Mouse (Mus musculus) liver, adult 2 months (tissue): ENCODE data around the gene Map4k1. TPM values are rescaled to one million over a fixed set of nuclear protein-coding genes. Genes with fewer than 3 reads are reported as not detected.

ENCODE experiments used
- DNase-seq: peaks from one replicate; pipeline ENCODE4 v3.0.0-alpha.2; 2011; ENCODE audit warnings: low read depth, low spot score; ENCODE audit errors: extremely low read depth
- H3K27ac ChIP-seq: fragments of 200-500 bp; replicated peaks from 2 replicates; pipeline ENCODE4 v1.5.1; 2012; ENCODE audit warnings: low read depth, mild to moderate bottlenecking, control low read depth, inconsistent platforms, low read length; ENCODE audit not compliant: insufficient read depth
- H3K27me3 ChIP-seq: fragments of 200-500 bp; 2 replicates; pipeline ENCODE4 v1.6.1; 2012; ENCODE audit warnings: mild to moderate bottlenecking, moderate library complexity, low read length, inconsistent platforms; ENCODE audit not compliant: control insufficient read depth, insufficient read depth
- H3K36me3 ChIP-seq: fragments of 200-500 bp; 2 replicates; pipeline ENCODE4 v1.6.1; 2012; ENCODE audit warnings: low read length, inconsistent platforms; ENCODE audit not compliant: control insufficient read depth, insufficient read depth
- H3K4me1 ChIP-seq: fragments of 200-500 bp; 2 replicates; pipeline ENCODE4 v1.6.1; 2011; ENCODE audit warnings: low read length; ENCODE audit not compliant: control insufficient read depth, insufficient read depth
- H3K4me3 ChIP-seq: fragments of 200-500 bp; 2 replicates; pipeline ENCODE4 v1.5.1; 2011; ENCODE audit warnings: low read depth, mild to moderate bottlenecking, control low read depth, low read length, moderate library complexity; ENCODE audit not compliant: insufficient read depth
- H3K79me2 ChIP-seq: fragments of 200-500 bp; 2 replicates; pipeline ENCODE4 v1.6.1; 2012; ENCODE audit warnings: inconsistent platforms, mild to moderate bottlenecking, low read length, moderate library complexity; ENCODE audit not compliant: control insufficient read depth, insufficient read depth
- H3K9ac ChIP-seq: fragments of 200-500 bp; 2 replicates; pipeline ENCODE4 v1.6.1; 2012; ENCODE audit warnings: low read depth, mild to moderate bottlenecking, control low read depth, inconsistent platforms, low read length
- CTCF ChIP-seq: fragments of 200-500 bp; IDR thresholded peaks from 2 replicates; pipeline ENCODE4 v1.5.1; 2011; ENCODE audit warnings: low read depth, low read length, control low read depth
- POLR2A ChIP-seq: fragments of 200-500 bp; IDR thresholded peaks from 2 replicates; pipeline ENCODE4 v1.6.1; 2011; ENCODE audit warnings: low read length, control low read depth; ENCODE audit not compliant: insufficient read depth; ENCODE audit errors: extremely low read depth
- WGBS: fragments of 180-500 bp; shearing (Covaris S2); methylation state at CpG from one replicate; pipeline ENCODE4 v1.1.7; 2018; 5-methylcytosine and 5-hydroxymethylcytosine counted together
- polyA plus RNA-seq: library from polyadenylated mRNA; depleted of rRNA; stranded (reverse); fragments of >200 nt; gene quantifications from 2 replicates; pipeline ENCODE4 v1.2.3, GENCODE M21; 2012
- total RNA-seq: library from RNA; depleted of rRNA; stranded (reverse); fragments of >200 nt; gene quantifications from 2 replicates; pipeline ENCODE4 v1.2.3, GENCODE M21; 2014

Gene Map4k1
- total and polyA plus RNA-seq, 2 experiments: 0.18 to 1.5 TPM

GRCm38 (mm10) chr7:29043016-29043673 lies 61.3 kb downstream of the Map4k1 start:
- WGBS: 40% methylated on average over 19 of the region's 19 CpGs
- Histone ChIP-seq H3K4me1 (peaks cover 3% of the 10 kb centered on the region; the same call in 1 of the 2 replicates), H3K9ac (no peak overlapping the region), H3K4me3 (no peak overlapping the region), H3K36me3 (no peaks in the 10 kb centered on the region), H3K27ac (peak overlapping the region; percentile 2; the same call in 1 of the 2 replicates), H3K27me3 (0 out of 2 replicates have a peak, but pooled peaks cover 8% of the 10 kb centered on the region), H3K79me2 (no peaks in the 10 kb centered on the region)
- TF ChIP-seq CTCF (no peak), POLR2A (no peak)
- DNase-seq: peak; percentile 83

- H3K4me3 ChIP-seq: no peak overlapping the region
- H3K9ac ChIP-seq: no peak overlapping the region
- DNase-seq: no peak
- TF ChIP-seq POLR2A (no peak), CTCF (no peak)
- WGBS: 47% methylated on average over 11 of the region's 11 CpGs
- no peak overlapping the region for H3K27ac ChIP-seq
- 0 out of 2 replicates have a peak, but pooled peaks cover 8% of the 10 kb centered on the region for H3K27me3 ChIP-seq
- no peaks in the 10 kb centered on the region for H3K79me2 ChIP-seq
- no peaks in the 10 kb centered on the region for H3K36me3 ChIP-seq
- peaks cover 3% of the 10 kb centered on the region; the same call in 1 of the 2 replicates for H3K4me1 ChIP-seq
These were observed 61.8 kb downstream of the Map4k1 start for GRCm38 (mm10) chr7:29043674-29044057.

- TF ChIP-seq POLR2A (no peak), CTCF (no peak)
- 53% methylated on average over 9 of the region's 9 CpGs for WGBS
- Histone ChIP-seq H3K4me3 (no peak overlapping the region), H3K79me2 (no peaks in the 10 kb centered on the region), H3K27ac (no peak overlapping the region), H3K36me3 (no peaks in the 10 kb centered on the region), H3K27me3 (0 out of 2 replicates have a peak, but pooled peaks cover 8% of the 10 kb centered on the region), H3K4me1 (peaks cover 3% of the 10 kb centered on the region; the same call in 1 of the 2 replicates), H3K9ac (no peak overlapping the region)
- no peak for DNase-seq
These were observed 62.5 kb downstream of the Map4k1 start for GRCm38 (mm10) chr7:29044302-29044701.

GRCm38 (mm10) chr7:29046533-29046932 lies 64.7 kb downstream of the Map4k1 start:
- Histone ChIP-seq H3K79me2 (no peaks in the 10 kb centered on the region), H3K27me3 (no peaks in the 10 kb centered on the region), H3K4me3 (no peak overlapping the region), H3K9ac (no peak overlapping the region), H3K27ac (no peak overlapping the region), H3K36me3 (no peaks in the 10 kb centered on the region), H3K4me1 (no peaks in the 10 kb centered on the region)
- TF ChIP-seq CTCF: no peak
- TF ChIP-seq POLR2A: no peak
- DNase-seq: no peak
- 3% methylated on average over 12 of the region's 12 CpGs for WGBS

GRCm38 (mm10) chr7:29048070-29048469 lies 66.2 kb downstream of the Map4k1 start:
- no peak overlapping the region for H3K27ac ChIP-seq
- no peak for DNase-seq
- H3K9ac ChIP-seq: no peak overlapping the region
- H3K36me3 ChIP-seq: no peaks in the 10 kb centered on the region
- H3K4me3 ChIP-seq: no peak overlapping the region
- H3K79me2 ChIP-seq: no peaks in the 10 kb centered on the region
- 82% methylated on average over 3 of the region's 3 CpGs for WGBS
- no peaks in the 10 kb centered on the region for H3K27me3 ChIP-seq
- no peaks in the 10 kb centered on the region for H3K4me1 ChIP-seq
- TF ChIP-seq CTCF (no peak), POLR2A (no peak)

- Histone ChIP-seq H3K79me2 (no peaks in the 10 kb centered on the region), H3K27me3 (no peaks in the 10 kb centered on the region), H3K27ac (no peak overlapping the region), H3K4me3 (no peak overlapping the region), H3K4me1 (no peaks in the 10 kb centered on the region), H3K36me3 (no peaks in the 10 kb centered on the region), H3K9ac (no peak overlapping the region)
- TF ChIP-seq CTCF (no peak), POLR2A (no peak)
- DNase-seq: no peak
- WGBS: 78% methylated on average over 11 of the region's 11 CpGs
These were observed 66.8 kb downstream of the Map4k1 start for GRCm38 (mm10) chr7:29048615-29049014.
